ENCODE assay signal across 8 mouse cellular contexts in genomic region chr2:68471759-68472550, GRCm38 (mm10). TPM values are rescaled to one million over a fixed set of nuclear protein-coding genes. Genes with fewer than 3 reads are reported as not detected.
A peak's percentile ranks its signal among the peaks of the same experiment; 100 is the strongest.
DNase-seq lines count a peak whose midpoint lies in the region; ATAC-seq lines count a peak whose summit lies in the region.

Stk39 (minus strand) TSS chr2:68472268.

- intact Hi-C loops in gastrocnemius, postnatal 14 days (cut with DNase I; ENCODE audit: low total_unique reads), result no loop called here

- ATAC-seq in common myeloid progenitor, adult 5-6 weeks (replicated peaks; ENCODE audit: low read depth, poor library complexity, severe bottlenecking), result peak; percentile 62
- no peak for ATAC-seq in erythroid progenitor cell, adult 5-6 weeks (replicated peaks; ENCODE audit: low FRiP score, poor library complexity, severe bottlenecking)

- peaks cover 69% of the 10 kb centered on the region for H3K27me3 ChIP-seq in megakaryocyte, embryonic 14.5 days (replicated peaks)

- 0 out of 2 replicates have a peak, but pooled peaks cover 6% of the 10 kb centered on the region for H3K9me3 ChIP-seq in megakaryocyte, embryonic 14.5 days

- peak; percentile 89 to 95 for DNase-seq in adrenal gland, adult (ENCODE audit: inconsistent age in 2 of 2, low spot score in 1 of 2)
- peak; percentile 86 for DNase-seq in gastrocnemius, postnatal 14 days
- DNase-seq in hindlimb bud, embryonic 11.5 days (ENCODE audit: extremely low spot score, low read depth, low spot score), result peak; percentile 39
- DNase-seq in left cerebral cortex, adult 8-10 months (ENCODE audit: low spot score in 2 of 2), result peak; percentile 37 to 58
- DNase-seq in right cerebral cortex, postnatal 36 days (ENCODE audit: low spot score in 2 of 2), result peak; percentile 32 to 39

- peaks cover 19% of the 10 kb centered on the region for H3K4me1 ChIP-seq in megakaryocyte, embryonic 14.5 days

- no peaks in the 10 kb centered on the region for H3K36me3 ChIP-seq in megakaryocyte, embryonic 14.5 days (replicated peaks; ENCODE audit: low read length)

- H3K4me3 ChIP-seq in megakaryocyte, embryonic 14.5 days (replicated peaks), result peak within 1 kb of the TSS; percentile 93

RNA-seq across cellular contexts. Expression of gene Stk39, which starts in this region (rescaled TPM):
- total RNA-seq in common myeloid progenitor, adult 5-6 weeks (2017), result 1.4 and 3.9 TPM in 2 replicates
- 1 to 10 TPM; 7.8 to 8.1 TPM for total RNA-seq in gastrocnemius, postnatal 14 days (2021)
- 10 to 100 TPM; 88.4 to 96.1 (median 92.5) TPM for total RNA-seq in left cerebral cortex, adult 8-10 months (2022)
- 0.95 TPM in 1 of 2 replicates, not detected in the other for polyA plus RNA-seq in megakaryocyte, embryonic 14.5 days (2012; ENCODE audit: insufficient read depth, low replicate concordance)
- 2.2 and 15.1 TPM in 2 replicates for total RNA-seq in erythroid progenitor cell, adult 5-6 weeks (2015; ENCODE audit: low replicate concordance)
- 1.1 and 1.7 TPM in 2 replicates for total RNA-seq in erythroid progenitor cell, adult 5-6 weeks (2017; ENCODE audit: low replicate concordance)

Comparison
In these comparisons a context has a peak if more than half of its experiments do, and no peak if none do; other contexts are left out.
1. RNA of gene Stk39 (total RNA-seq): 88.4 to 96.1 TPM in left cerebral cortex, adult 8-10 months; 1.1 to 15.1 TPM in erythroid progenitor cell, adult 5-6 weeks, 7.8 to 8.1 TPM in gastrocnemius, postnatal 14 days and 1.4 to 3.9 TPM in common myeloid progenitor, adult 5-6 weeks; every median in the first group is over 4 times any median in the second.
2. DNase-seq: peak in every context shown above with its lines; median percentile 92 in adrenal gland, adult; 86 in gastrocnemius, postnatal 14 days; 48 in left cerebral cortex, adult 8-10 months; 39 in hindlimb bud, embryonic 11.5 days; 36 in right cerebral cortex, postnatal 36 days.